Mouse (Mus musculus) effector memory CD4-positive, alpha-beta T cell, adult 7 months (primary cell): ENCODE measurements around the gene Sucla2. TPM values are rescaled to one million over a fixed set of nuclear protein-coding genes. Genes with fewer than 3 reads are reported as not detected.

Experiments used
- polyA plus RNA-seq: library from polyadenylated mRNA; unstranded; fragments of 100-300 nt; shearing (Covaris generic); gene quantifications from one replicate; pipeline ENCODE4 v1.2.1, GENCODE M21; 2017

The Sucla2 gene
- polyA plus RNA-seq, result 49.5 TPM

DNA sequence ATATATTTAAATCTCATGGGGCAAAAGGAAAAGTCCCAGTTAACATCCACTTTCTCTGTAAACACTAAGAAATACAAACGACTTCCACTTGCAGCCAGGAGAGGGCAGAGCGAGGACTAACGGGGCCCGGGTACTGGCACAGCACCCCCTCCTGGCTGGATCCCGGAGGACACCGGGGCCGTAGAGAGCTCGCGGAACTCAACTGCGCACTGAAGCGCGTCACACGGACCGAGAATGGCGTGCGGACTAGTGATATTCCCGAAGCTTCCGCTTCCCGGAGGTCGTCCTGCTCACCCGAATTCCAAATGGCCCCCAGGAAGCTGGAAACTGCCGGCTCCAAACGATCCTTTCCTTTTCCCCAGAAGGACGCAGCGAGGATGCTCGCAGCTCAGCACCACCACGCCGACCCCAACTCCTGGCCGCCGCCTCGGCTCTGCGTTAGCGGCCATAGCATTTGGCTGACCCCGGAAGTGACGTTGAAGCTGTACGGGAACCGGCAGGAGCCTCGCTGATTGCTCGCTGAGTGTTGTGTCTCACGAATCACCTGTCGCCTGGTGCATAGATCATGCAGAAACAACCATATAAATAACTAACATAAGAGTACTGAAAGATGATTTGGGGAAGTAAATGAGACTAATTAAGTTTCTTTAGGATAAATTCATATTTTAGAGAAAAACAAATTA is at the start of gene Sucla2:
Gene Sucla2 (plus strand): TSS at position 554 of the 683 bp plus-strand sequence.

DNA sequence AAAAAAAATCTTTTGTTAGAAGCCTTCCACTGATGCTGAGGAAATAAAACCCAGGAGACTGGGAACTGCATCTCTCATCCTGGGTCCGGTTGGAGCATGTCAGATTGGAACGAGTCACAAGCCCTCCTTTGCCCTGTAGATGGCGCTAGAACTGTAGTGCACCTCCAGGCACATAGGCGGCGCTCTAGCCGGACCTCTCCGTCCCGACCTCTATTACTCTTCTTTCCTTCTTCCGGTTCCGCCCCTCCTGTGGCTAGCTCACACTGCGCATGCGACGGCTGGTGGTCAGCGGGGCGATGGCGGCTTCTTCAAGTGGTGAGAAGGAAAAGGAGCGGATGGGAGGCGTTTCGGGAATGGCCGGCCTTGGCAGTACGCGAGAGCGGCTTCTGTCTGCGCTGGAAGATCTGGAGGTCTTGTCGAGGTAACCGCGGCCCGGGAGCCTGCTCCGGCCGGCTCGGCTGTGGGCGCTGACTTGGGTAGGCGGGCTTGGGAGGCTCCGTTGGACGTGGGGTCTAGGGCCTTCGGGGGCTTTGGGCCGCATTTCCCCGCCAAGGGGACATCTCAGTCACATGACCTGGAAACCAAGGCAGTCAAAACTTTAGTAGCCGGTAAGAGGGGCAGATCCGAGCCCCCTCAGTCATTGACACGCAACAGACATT is 15.2 kb upstream of the Sucla2 start, which contains the start of gene Med4:
Gene Med4 (plus strand): TSS at position 261 of the 659 bp plus-strand sequence.

DNA sequence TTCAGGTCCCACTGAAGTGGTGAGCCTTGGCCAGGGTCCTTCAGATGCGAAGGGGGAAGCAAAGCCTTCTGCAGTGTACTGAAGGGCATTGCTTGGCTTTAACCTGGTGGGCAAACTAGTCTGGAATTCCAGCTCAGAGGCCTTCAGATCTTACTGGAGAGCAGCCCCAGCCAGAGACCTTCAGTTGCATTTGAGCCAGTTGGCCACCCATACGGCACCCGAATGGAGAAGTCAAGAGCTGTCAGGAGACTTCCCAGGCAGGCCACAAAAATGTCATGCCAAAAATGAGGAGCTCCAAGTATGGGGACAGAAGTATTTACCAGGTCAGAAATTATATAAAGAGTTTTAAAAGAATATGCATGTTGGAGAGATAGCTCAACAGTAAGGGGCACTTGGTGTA is 22.9 kb downstream of the Sucla2 start, which contains the start of gene Nudt15:
Gene Nudt15 (minus strand): TSS at position 192 of the 400 bp plus-strand sequence.

Other genes with a start within 250 kb of the Sucla2 start
- gene Rb1, start 199.5 kb upstream of the Sucla2 start, polyA plus RNA-seq, result 64.2 TPM
- gene Itm2b, start 140.0 kb upstream of the Sucla2 start, polyA plus RNA-seq, result 1,108 TPM
- gene Med4, start 15.3 kb upstream of the Sucla2 start, polyA plus RNA-seq, result 67.0 TPM
- 5.6 TPM for gene Nudt15, start 22.9 kb downstream of the Sucla2 start, polyA plus RNA-seq
- gene Gm21750, start 135.9 kb downstream of the Sucla2 start, polyA plus RNA-seq, result not detected